Mouse (Mus musculus): ENCODE results near the gene Azi2.

The Azi2 gene

DNA sequence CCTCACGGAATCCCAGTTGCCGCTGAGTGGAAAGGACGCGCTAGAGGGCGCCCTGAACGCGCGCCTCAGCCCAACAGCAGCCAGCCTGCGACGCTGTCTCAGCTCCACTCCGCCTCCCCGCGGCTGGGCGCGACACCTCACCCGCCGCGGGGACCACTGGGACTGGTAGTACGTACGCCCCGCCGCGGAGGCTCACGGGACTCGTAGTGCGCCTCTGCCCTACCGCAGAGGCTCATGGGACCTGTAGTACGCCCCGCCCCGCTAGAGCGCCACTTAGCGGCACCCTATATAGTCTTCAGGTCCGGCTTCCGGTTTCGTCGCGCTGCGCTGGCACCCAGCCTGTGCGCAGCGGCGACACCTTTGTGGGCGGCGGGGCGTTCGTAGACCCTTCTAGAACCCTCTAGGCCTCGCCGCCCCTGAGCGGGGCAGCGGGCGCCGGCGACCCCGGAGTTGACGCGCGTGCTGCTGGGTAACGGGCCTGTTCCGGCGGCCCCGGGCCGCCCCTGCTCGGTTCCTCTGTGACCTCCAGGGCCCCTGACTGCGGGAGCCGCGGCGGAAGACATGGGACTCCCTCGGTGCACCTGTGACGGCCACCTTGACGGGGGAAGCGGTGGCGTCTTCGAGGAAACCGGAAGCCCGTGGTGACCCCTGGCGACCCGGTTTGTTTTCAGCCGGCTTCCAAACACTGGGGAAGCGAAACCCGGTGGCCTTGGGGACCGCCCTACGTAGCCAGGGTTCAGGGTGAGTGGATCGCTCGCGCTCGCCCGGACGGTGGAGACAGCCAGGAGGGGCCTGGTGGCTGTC lies at the start of gene Azi2:
TSS of gene Azi2 (plus strand) at position 282 of the 804 bp plus-strand sequence.
- peak; percentile 98 for DNase-seq (ENCODE audit: low spot score)

DNA sequence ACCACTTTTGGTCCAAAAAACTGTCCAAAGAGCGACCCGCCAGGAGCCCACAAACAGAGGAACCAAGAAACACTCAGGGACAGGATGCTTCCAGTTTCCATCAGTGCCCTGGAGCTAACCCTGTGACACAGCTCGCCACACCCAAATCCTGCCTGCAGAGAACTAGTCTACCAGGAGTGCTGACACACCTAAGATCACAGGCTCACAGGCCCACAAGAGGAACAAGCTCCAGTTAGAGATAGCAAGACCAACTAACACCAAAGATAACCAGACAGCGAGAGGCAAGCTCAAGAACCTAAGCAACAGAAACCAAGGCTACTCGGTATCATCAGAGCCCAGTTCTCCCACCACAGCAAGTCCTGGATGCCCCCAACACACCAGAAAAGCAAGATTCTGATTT lies 43.7 kb upstream of the Azi2 start:
- DNase-seq (ENCODE audit: low spot score) = no peak

- no peak for DNase-seq (ENCODE audit: low spot score)
These were observed 38.8 kb upstream of the Azi2 start for GRCm38 (mm10) chr9:118001488-118001887.

DNA sequence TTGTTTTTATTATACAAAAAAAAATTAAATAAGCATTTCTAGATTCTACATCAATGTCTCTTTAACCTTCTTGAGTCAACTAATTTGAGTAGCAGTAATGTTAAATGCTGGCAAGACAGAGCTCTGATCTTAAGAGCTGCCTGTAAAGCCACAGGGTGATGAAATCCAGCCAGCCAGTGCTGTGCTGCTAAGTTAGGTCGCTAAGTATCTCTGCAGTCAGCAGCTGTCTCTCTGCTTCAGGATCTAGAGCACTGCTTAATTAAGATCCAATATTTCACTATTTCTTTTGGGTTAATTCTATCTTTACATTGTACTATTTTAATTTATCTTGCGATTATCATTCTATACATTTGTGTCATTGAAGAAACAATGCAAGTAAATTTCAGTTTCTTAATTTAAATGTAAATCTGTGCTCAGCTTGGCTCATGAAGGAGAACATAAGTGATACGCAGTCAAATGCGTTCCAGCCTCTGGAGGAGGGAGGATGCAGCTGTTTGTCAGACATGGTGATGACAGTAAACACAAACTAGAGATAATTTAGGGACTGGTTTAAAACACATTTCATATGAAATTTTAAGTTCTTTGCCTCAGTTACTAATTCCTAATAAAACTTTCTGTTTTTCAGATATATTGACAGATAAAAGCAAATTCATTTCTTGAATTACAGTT lies 36.9 kb upstream of the Azi2 start:
- no peak for DNase-seq (ENCODE audit: low spot score)

GRCm38 (mm10) chr9:118003937-118004336 lies 36.4 kb upstream of the Azi2 start:
- DNase-seq (ENCODE audit: low spot score) = no peak

- no peak for DNase-seq (ENCODE audit: low spot score)
These were observed 27.4 kb upstream of the Azi2 start for GRCm38 (mm10) chr9:118012928-118013327.

GRCm38 (mm10) chr9:118024966-118025365 lies 15.3 kb upstream of the Azi2 start:
- DNase-seq (ENCODE audit: low spot score) = no peak

DNA sequence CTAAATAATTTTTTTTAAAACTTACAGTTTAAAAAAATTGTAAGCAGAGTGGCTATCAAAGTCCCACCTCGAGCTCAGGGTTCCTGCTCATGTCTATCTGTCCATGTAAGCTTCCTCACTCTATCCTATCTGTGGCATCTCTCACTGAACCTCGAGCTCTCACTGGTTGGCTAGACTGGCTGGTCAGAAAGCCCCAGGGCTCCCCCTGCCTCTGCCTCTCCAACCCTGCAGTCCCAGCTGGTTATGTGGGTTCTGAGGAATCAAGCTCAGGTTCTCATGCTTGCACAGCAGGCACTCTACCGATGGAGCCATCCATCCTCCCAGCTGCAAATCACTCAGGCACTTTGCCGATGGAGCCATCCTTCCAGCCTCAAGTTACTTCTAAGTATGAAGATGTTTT lies 10.8 kb upstream of the Azi2 start:
- DNase-seq (ENCODE audit: low spot score) = no peak

DNA sequence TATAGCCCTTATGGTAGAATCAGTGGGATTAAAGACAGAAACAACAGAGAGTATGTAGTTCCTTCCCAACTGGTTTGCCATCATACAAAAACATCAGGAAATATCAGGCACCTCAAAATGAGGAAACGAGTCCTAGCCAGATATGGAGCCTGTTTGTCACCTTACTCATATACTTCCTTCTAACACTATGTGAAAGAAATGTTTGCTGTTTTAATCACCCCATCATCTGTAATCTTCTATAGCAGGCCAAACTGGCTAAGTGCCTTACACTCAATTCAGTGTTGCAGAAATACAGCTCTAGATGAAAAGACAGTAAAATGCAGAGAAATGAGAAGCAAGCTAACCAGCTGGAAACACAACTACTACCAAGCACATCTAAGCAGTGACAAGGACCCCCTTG lies 10.0 kb upstream of the Azi2 start:
- no peak for DNase-seq (ENCODE audit: low spot score)

GRCm38 (mm10) chr9:118031694-118032093 lies 8.6 kb upstream of the Azi2 start:
- no peak for DNase-seq (ENCODE audit: low spot score)

- no peak for DNase-seq (ENCODE audit: low spot score)
These were observed 5.3 kb upstream of the Azi2 start for GRCm38 (mm10) chr9:118034990-118035389.

- peak; percentile 39 for DNase-seq (ENCODE audit: low spot score)
These were observed 712 bp downstream of the Azi2 start for GRCm38 (mm10) chr9:118041022-118041400.

- no peak for DNase-seq (ENCODE audit: low spot score)
These were observed 1.3 kb downstream of the Azi2 start for GRCm38 (mm10) chr9:118041646-118042045.

GRCm38 (mm10) chr9:118042738-118043137 lies 2.4 kb downstream of the Azi2 start:
- DNase-seq (ENCODE audit: low spot score) = no peak

- no peak for DNase-seq (ENCODE audit: low spot score)
These were observed 3.3 kb downstream of the Azi2 start for GRCm38 (mm10) chr9:118043581-118043980.

DNA sequence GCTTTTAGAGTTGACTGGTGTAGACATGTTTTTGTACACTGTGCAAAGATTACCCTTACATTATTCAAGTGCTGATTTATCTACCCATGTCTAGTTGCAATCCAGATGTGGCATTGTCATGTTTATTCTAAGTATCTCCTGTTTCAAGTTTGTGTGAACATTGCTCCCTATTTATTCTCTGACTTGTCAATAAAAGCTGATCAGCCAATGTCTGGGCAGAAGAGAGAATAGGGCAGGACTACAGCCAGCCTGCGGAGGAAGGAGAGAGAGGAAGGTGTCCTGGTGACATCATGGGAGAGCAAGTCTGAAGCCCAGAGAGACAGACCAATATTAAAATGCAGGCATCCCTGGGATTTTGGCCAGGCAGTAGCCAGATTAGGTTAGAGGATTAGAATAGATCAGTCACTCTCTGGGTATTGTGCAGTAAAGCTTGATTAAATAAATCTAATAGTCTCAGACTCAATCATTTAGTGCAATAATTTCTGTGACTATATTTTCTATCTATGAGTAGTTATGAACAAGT lies 4.8 kb downstream of the Azi2 start:
- DNase-seq (ENCODE audit: low spot score) = no peak

DNA sequence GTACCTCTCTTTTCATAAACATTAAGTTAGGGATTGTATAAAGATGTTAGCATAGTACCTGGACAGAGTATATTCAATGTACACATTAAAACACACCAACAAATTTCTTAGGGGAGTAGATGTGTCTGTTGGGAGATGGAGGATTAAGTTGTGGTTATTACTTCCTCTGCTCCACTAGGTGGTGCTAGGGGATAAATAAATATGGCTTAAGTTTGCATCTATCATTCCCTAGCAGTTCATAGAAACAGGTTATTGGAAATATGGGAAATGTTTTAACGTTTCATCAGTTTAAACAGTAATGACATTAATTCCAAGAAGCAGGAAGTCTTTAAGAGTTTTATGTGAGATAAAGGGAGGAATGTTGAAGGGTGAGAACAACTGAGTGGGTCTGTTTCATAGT lies 13.0 kb downstream of the Azi2 start:
- no peak for DNase-seq (ENCODE audit: low spot score)

DNA sequence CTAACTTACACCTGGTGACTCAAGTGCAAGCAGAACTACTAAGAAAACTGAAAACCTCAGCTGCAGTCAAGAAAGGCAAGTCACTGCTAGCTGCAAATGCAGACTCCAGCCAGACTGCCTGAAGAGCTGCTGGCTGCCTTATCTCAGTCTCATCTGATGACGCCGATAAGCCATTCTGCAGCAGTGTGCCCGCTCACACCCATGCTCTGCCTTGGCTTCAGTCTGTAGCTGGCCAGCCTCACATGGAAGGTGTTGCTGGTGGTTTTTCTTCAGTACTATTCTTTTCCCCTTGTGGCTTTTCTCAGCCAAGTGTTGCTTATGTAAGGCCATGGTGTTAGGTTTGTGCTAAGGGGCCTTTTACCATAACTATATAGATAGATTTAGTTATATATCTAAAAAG lies 18.8 kb downstream of the Azi2 start:
- DNase-seq (ENCODE audit: low spot score) = no peak

GRCm38 (mm10) chr9:118070442-118070841 lies 30.1 kb downstream of the Azi2 start:
- DNase-seq (ENCODE audit: low spot score) = no peak

- no peak for DNase-seq (ENCODE audit: low spot score)
These were observed 31.0 kb downstream of the Azi2 start for GRCm38 (mm10) chr9:118071337-118071736.

DNA sequence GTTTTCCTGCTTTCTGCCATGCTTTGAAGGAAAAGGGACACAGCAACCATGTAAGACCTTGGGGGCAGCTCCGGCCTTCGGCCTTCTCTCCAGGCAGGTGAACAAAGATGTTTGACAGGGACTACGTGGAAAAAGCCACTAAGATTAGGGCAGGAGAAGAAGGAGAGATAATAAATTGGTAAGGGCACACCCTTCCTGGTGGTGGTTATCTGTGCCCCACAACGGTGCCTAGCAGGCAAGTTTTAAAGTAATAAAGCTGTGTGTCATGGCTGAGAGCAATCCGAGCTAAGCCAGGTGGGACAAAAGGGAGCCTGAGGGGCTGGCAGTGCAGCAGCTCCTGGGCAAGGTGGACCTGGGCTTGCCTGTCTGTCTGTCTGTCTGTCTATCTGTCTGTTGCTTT lies 31.8 kb downstream of the Azi2 start:
- DNase-seq (ENCODE audit: low spot score) = no peak

DNA sequence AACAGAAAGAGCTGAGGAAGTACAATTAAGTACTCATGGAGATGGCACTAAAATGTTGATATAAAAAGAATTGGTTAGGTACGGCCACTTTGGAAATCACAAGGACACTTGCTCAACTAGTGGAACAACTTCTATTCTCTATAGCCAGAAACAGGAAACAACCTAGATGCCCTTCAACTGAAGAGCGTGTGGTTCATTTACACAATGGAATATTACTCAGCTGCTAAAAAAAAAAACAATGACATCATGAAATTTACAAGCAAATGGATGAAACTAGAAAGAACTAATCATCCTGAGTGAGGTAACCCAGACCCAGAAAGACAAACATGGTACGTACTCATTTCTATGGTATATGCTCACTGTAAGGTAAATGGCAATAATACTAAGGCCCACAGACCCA lies 33.1 kb downstream of the Azi2 start:
- peak; percentile 7 for DNase-seq (ENCODE audit: low spot score)
